ENCODE assay signal across 9 mouse cellular contexts in genomic region chr10:62865167-62866034, GRCm38 (mm10). TPM values are rescaled to one million over a fixed set of nuclear protein-coding genes. Genes with fewer than 3 reads are reported as not detected.
DNase-seq lines count a peak whose midpoint lies in the region; ATAC-seq and TF ChIP-seq lines count a peak whose summit lies in the region.
"Had no signal": no experiment of that assay in that cellular context is flagged by ENCODE, and none has a peak within 500 bp of the region (broad histone marks: within the 10 kb centered on the region; RNA-seq: fewer than 3 reads in every experiment).

No protein-coding gene starts in this region.

- peak overlapping the region; percentile 87 for H3K27ac ChIP-seq in heart, embryonic 13.5 days (replicated peaks)
- H3K27ac ChIP-seq in kidney, embryonic 16.5 days (ENCODE audit: low read length) = peak overlapping the region; percentile 95
- H3K27ac ChIP-seq in midbrain, postnatal 0 days (ENCODE audit: low read depth, low read length) = peak overlapping the region; percentile 99

- peaks cover 33% of the 10 kb centered on the region for H3K4me1 ChIP-seq in heart, embryonic 13.5 days
- H3K4me1 ChIP-seq in kidney, embryonic 16.5 days (ENCODE audit: insufficient read depth, low read length) = peaks cover 10% of the 10 kb centered on the region
- H3K4me1 ChIP-seq in midbrain, postnatal 0 days (ENCODE audit: insufficient read depth, low read length) = peaks cover 8% of the 10 kb centered on the region; the same call in 1 of the 2 replicates

- H3K9me3 ChIP-seq in heart, embryonic 13.5 days = peaks cover 6% of the 10 kb centered on the region; the same call in 1 of the 2 replicates
- H3K9me3 ChIP-seq in kidney, embryonic 16.5 days (ENCODE audit: low read length) = 0 out of 2 replicates have a peak, but pooled peaks cover 3% of the 10 kb centered on the region
- H3K9me3 ChIP-seq in midbrain, postnatal 0 days (ENCODE audit: low read length) = no peaks in the 10 kb centered on the region
- H3K9me3 ChIP-seq: G1E had no signal

- peak overlapping the region; percentile 84 for H3K4me2 ChIP-seq in heart, embryonic 13.5 days
- H3K4me2 ChIP-seq in kidney, embryonic 16.5 days (replicated peaks; ENCODE audit: low read depth, low read length) = peak overlapping the region; percentile 82
- peak overlapping the region; percentile 85 for H3K4me2 ChIP-seq in midbrain, postnatal 0 days (ENCODE audit: low read depth, low read length, poor library complexity, severe bottlenecking)

- peaks cover 20% of the 10 kb centered on the region for H3K36me3 ChIP-seq in heart, embryonic 13.5 days
- peaks cover 4% of the 10 kb centered on the region; the same call in 1 of the 2 replicates for H3K36me3 ChIP-seq in kidney, embryonic 16.5 days (ENCODE audit: insufficient read depth, low read length)
- no peaks in the 10 kb centered on the region for H3K36me3 ChIP-seq in midbrain, postnatal 0 days (ENCODE audit: insufficient read depth, low read length)
- no peaks in the 10 kb centered on the region for H3K36me3 ChIP-seq in splenic B cell, adult 2 months (ENCODE audit: control insufficient read depth, insufficient read depth, low read length, poor library complexity, severe bottlenecking)
- H3K36me3 ChIP-seq: G1E had no signal

- H3K4me3 ChIP-seq in heart, embryonic 13.5 days = peak overlapping the region; percentile 61
- peak overlapping the region; percentile 55 for H3K4me3 ChIP-seq in kidney, embryonic 16.5 days (ENCODE audit: low read length)
- peak overlapping the region; percentile 57 for H3K4me3 ChIP-seq in midbrain, postnatal 0 days (ENCODE audit: low read depth, low read length)

- H3K27me3 ChIP-seq in heart, embryonic 13.5 days (replicated peaks) = no peaks in the 10 kb centered on the region
- no peaks in the 10 kb centered on the region for H3K27me3 ChIP-seq in kidney, embryonic 16.5 days (ENCODE audit: insufficient read depth, low read length)
- no peaks in the 10 kb centered on the region for H3K27me3 ChIP-seq in midbrain, postnatal 0 days (ENCODE audit: insufficient read depth, low read length)
- H3K27me3 ChIP-seq in splenic B cell, adult 2 months (ENCODE audit: control insufficient read depth, insufficient read depth, low read length, poor library complexity, severe bottlenecking) = no peaks in the 10 kb centered on the region

- peak overlapping the region; percentile 89 for H3K9ac ChIP-seq in heart, embryonic 13.5 days
- H3K9ac ChIP-seq in kidney, embryonic 16.5 days (replicated peaks; ENCODE audit: low read length) = peak overlapping the region; percentile 82
- peak overlapping the region; percentile 91 for H3K9ac ChIP-seq in midbrain, postnatal 0 days (replicated peaks; ENCODE audit: low read length, poor library complexity, severe bottlenecking)

- TF ChIP-seq CTCF in brain, embryonic 14.5 days (IDR thresholded peaks at IDR 0.05; ENCODE audit: borderline replicate concordance, extremely low read depth, insufficient read depth, insufficient read length) = no peak
- TF ChIP-seq CTCF in midbrain, postnatal 0 days (IDR thresholded peaks at IDR 0.05) = 0 out of 2 replicates have a peak, but pooled peaks have one; percentile 3

- peak; percentile 52; the same call in 1 of the 2 replicates for TF ChIP-seq POLR2A in brain, embryonic 14.5 days (IDR thresholded peaks at IDR 0.05; ENCODE audit: borderline replicate concordance, extremely low read depth, insufficient read depth, insufficient read length, poor library complexity, severe bottlenecking)

- WGBS in heart, embryonic 13.5 days = 1% methylated on average over 28 of the region's 28 CpGs
- 2% methylated on average over 28 of the region's 28 CpGs for WGBS in kidney, embryonic 16.5 days
- under 1% methylated on average over 28 of the region's 28 CpGs for WGBS in midbrain, postnatal 0 days

- DNase-seq in B cell, adult 2 months = peak; percentile 44 to 50
- DNase-seq in brain, embryonic 14.5 days (ENCODE audit: low read depth) = peak; percentile 98
- DNase-seq in fibroblast of lung, adult 2 months (ENCODE audit: low read depth) = peak; percentile 51
- peak; percentile 46 for DNase-seq in liver
- DNase-seq in midbrain, postnatal 0 days (ENCODE audit: low spot score) = peak; percentile 97
- peak; percentile 29 for DNase-seq in splenic B cell, adult 2 months (ENCODE audit: low read depth, low spot score)

- ATAC-seq in heart, embryonic 13.5 days (ENCODE audit: extremely low read depth, insufficient number of reproducible peaks, low FRiP score, low TSS enrichment) = peak; percentile 81
- ATAC-seq in kidney, embryonic 16.5 days (ENCODE audit: low FRiP score, low TSS enrichment) = peak; percentile 97
- peak; percentile 95 for ATAC-seq in midbrain, postnatal 0 days (ENCODE audit: low FRiP score)

RNA-seq across cellular contexts. Expression of gene Tet1, which starts 43.4 kb away (rescaled TPM):
- 7.1 and 10.1 TPM in 2 replicates for polyA plus RNA-seq in brain, embryonic 14.5 days (2012; rRNA removed)
- 21.8 and 24.0 TPM in 2 replicates for polyA plus RNA-seq in heart, embryonic 13.5 days (2015; fragmentation: Nextera tagmentation; extraction: Ambion mirVana)
- polyA plus RNA-seq in kidney, embryonic 16.5 days (2015; fragmentation: Nextera tagmentation; extraction: Ambion mirVana) = 23.4 and 28.4 TPM in 2 replicates
- 29.0 and 40.5 TPM in 2 replicates for total RNA-seq in midbrain, postnatal 0 days (2014; rRNA removed)
- polyA plus RNA-seq in midbrain, postnatal 0 days (2015; fragmentation: Nextera tagmentation; extraction: Ambion mirVana) = 31.1 and 34.9 TPM in 2 replicates
- polyA plus RNA-seq: G1E had no signal

RNA-seq across cellular contexts. Expression of gene Slc25a16, which starts 55.0 kb away (rescaled TPM):
- 16.2 and 16.8 TPM in 2 replicates for polyA plus RNA-seq in brain, embryonic 14.5 days (2012; rRNA removed)
- 11.5 and 11.7 TPM in 2 replicates for polyA plus RNA-seq in heart, embryonic 13.5 days (2015; fragmentation: Nextera tagmentation; extraction: Ambion mirVana)
- 19.0 and 19.4 TPM in 2 replicates for polyA plus RNA-seq in kidney, embryonic 16.5 days (2015; fragmentation: Nextera tagmentation; extraction: Ambion mirVana)
- total RNA-seq in midbrain, postnatal 0 days (2014; rRNA removed) = 19.0 and 23.0 TPM in 2 replicates
- polyA plus RNA-seq in midbrain, postnatal 0 days (2015; fragmentation: Nextera tagmentation; extraction: Ambion mirVana) = 12.3 and 13.7 TPM in 2 replicates

Comparison
In these comparisons a context has a peak if more than half of its experiments do, and no peak if none do; other contexts are left out.
1. Peak in every context shown above with its lines: DNase-seq, ATAC-seq, H3K4me3 ChIP-seq and H3K27ac ChIP-seq.
2. DNase-seq: peak in every context shown above with its lines; median percentile 98 in brain, embryonic 14.5 days; 97 in midbrain, postnatal 0 days; 51 in fibroblast of lung, adult 2 months; 47 in B cell, adult 2 months; 46 in liver; 29 in splenic B cell, adult 2 months.